Mouse (Mus musculus) heart, postnatal 25 days (tissue): ENCODE measurements at regions not wholly inside any gene's neighbourhood (a gene's known extent, or its start where the extent isn't known, plus 50 kb on each side); places are given as distances from the start of the nearest gene placed in this dataset.

Experiments used
- DNase-seq: peaks from one replicate; pipeline ENCODE4 v3.0.0; 2022; ENCODE audit warnings: low spot score
- intact Hi-C: fragments of 180-260 bp; cut with DNase I; formaldehyde crosslinking; loops from one replicate; pipeline ENCODE4 v1.15.1; 2025

GRCm38 (mm10) chr3:37874864-37875263 lies 150.6 kb upstream of the Gm5148 start:
- intact Hi-C loops, result no loop called here
- no peak for DNase-seq

- DNase-seq, result no peak
- intact Hi-C loops, result no loop called here
Measured at GRCm38 (mm10) chr3:37874346-37874745, 150.1 kb upstream of the Gm5148 start.

DNA sequence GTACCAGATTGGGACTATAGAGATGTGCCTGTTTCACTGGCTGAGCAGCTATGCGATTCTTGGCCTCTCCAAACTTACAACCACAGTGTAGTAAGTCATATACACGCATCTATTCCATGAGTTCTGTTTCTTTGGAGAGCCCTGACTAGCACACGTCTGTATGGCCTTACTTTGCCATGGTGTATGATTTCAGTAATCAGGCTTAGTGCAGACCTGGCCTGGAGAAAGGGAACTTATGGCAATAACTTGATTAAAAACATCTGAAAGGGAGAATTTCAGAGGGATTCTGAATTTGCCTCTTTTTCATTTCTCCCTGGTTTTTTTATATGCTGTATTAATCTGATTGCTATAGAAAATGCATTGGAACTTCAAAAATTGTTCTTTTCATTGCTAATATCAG lies 148.0 kb upstream of the Gm5148 start:
- no peak for DNase-seq
- intact Hi-C loops, result loop anchor here (2.0 kb wide), 1 partner anchor 28 kb away; no protein-coding TSS in a partner anchor

DNA sequence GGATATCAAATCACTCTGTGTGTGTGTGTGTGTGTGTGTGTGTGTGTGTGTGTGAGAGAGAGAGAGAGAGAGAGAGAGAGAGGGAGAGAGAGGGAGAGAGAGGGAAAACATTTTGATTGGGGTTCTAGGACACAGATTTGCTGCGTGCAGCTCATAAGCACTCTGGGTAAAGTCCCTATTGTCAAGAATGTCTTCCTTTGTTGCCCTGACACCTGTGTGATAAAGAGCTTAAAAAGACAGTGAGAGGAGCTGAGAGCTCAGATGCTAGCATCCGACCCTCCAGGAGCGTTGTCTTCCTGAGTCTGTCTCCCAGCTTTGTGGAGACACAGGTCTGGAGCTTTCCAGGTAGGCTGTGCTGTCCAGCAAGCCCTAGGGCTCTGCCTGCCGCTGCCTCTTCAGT lies 146.8 kb upstream of the Gm5148 start:
- intact Hi-C loops, result no loop called here
- no peak for DNase-seq

DNA sequence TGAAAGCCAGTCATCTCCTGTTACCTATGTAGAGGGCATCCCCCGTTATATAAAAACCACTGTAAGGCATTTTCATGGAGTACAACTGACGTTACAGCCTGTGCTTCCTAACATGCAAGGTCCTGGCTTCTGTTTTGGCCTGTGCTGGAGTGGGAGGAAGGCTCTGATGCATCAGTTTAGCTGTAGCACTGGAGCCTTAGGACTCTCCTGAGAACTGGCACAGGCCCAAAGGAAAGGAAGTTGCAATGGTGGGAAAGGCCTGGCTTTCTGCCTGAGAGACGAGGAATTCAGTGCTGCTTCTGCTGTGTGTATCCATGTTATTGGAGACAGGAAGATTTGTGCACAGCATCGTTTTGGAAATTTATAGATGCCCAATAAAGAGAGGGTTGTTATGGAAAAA lies 144.2 kb upstream of the Gm5148 start:
- DNase-seq, result no peak
- intact Hi-C loops, result no loop called here

DNA sequence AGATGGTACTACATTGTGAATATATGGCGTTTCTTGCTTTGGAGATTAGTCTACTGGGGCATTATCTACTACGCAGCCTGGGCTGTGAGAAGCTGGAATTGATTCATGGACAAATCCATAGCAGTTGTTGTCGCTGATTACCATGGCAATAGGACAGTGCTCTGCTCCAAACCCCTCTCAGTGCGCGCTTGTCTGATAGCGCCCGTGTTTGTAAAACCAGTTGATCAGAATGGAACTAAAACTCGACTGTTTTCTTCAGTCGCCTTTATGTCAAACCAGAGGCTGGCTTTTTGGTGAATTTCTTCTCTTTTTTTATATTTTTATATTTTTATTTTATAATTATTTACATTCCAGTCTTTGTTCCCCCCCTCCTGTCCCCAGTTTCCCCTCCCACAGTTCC lies 138.5 kb upstream of the Gm5148 start:
- no peak for DNase-seq
- intact Hi-C loops, result no loop called here

- no peak for DNase-seq
- intact Hi-C loops, result no loop called here
Measured at GRCm38 (mm10) chr3:37860715-37861461, 136.6 kb upstream of the Gm5148 start.

GRCm38 (mm10) chr3:37860034-37860714 lies 135.9 kb upstream of the Gm5148 start:
- intact Hi-C loops, result no loop called here
- no peak for DNase-seq

GRCm38 (mm10) chr3:37858624-37859302 lies 134.5 kb upstream of the Gm5148 start:
- intact Hi-C loops, result no loop called here
- DNase-seq, result no peak

GRCm38 (mm10) chr3:37846191-37847003 lies 122.1 kb upstream of the Gm5148 start:
- intact Hi-C loops, result no loop called here
- peak; percentile 61 for DNase-seq

DNA sequence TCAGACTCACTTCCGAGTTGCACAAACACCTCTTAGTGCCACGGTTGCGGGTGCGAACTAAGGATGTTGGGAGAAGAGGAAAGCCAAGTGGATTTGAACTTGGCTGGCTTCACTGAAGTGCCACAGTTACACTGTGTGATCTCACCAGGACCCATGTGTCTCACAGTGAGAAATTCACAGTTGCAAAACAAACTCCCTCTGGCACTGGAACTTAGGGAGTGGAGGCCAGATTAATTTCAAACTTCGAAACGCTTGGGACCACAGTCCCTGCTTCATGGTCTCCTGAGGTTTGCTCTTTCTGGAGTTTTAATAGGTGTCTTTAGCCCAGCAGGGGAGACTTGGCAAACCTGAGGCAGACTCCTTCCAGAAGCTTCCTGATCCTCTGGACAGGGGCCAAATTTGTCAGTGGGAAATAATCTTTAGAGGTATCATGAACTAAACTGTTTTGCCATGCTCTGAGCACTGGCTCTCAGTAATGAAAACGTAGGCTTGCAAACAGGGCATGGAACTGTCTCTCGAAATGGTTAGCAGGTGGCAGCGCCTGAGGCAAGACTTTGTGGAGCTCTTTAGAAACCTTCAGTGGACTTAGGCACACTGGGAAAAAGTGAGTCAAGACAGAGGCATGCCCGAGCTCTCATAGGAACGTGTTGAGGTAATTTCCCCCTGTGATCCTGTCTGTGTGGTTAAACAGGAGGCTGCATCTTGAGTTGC lies 121.2 kb upstream of the Gm5148 start:
- intact Hi-C loops, result loop anchor here (2.0 kb wide), 1 partner anchor 27 kb away; no protein-coding TSS in a partner anchor
- DNase-seq, result peak; percentile 53

GRCm38 (mm10) chr3:37844731-37845312 lies 120.5 kb upstream of the Gm5148 start:
- intact Hi-C loops, result loop anchor here (2.0 kb wide), 1 partner anchor 28 kb away; no protein-coding TSS in a partner anchor
- DNase-seq, result no peak

GRCm38 (mm10) chr3:37842289-37842688 lies 118.0 kb upstream of the Gm5148 start:
- intact Hi-C loops, result no loop called here
- DNase-seq, result no peak

GRCm38 (mm10) chr3:37838896-37839295 lies 114.6 kb upstream of the Gm5148 start:
- intact Hi-C loops, result no loop called here
- DNase-seq, result peak; percentile 79

DNA sequence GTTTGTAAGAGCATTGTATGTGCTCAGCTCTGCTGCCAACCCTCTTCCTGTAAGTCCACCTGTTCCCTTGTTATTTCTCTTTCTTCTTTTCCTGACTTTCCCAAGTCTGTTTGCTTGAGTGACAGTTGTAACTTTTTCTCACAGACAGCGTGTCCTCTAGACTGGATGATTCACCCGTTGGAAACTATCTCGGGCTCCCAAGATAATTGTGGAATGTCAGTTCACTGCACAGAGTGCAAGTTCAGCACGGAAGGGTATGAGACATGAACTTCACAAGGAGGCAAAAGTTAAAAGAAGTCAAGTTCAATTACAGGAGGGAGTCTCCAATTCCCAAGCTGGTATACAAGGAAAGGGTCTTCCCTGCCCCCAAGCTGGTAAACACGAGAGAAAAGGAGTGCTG lies 112.5 kb upstream of the Gm5148 start:
- DNase-seq, result peak; percentile 46
- intact Hi-C loops, result no loop called here

- intact Hi-C loops, result no loop called here
- no peak for DNase-seq
Measured at GRCm38 (mm10) chr3:37835687-37836086, 111.4 kb upstream of the Gm5148 start.

DNA sequence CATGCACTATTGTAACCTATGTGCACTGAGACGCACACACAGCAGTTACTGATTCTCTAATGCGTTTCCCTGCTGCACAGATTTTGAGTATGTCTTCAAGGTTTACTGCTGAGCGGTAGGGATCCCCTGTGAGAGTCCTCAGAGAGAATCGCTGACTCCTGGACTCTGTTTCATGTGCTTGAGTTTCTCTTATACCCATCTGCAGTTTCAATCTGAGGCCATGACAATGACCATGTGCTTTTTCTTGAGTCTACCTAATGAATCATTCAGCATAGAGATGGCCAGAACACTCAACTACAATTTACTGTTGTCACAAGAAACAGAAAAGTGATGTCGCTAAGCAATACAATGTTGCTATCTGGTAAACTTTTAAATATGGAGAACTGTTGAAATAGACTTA lies 110.8 kb upstream of the Gm5148 start:
- intact Hi-C loops, result no loop called here
- no peak for DNase-seq

DNA sequence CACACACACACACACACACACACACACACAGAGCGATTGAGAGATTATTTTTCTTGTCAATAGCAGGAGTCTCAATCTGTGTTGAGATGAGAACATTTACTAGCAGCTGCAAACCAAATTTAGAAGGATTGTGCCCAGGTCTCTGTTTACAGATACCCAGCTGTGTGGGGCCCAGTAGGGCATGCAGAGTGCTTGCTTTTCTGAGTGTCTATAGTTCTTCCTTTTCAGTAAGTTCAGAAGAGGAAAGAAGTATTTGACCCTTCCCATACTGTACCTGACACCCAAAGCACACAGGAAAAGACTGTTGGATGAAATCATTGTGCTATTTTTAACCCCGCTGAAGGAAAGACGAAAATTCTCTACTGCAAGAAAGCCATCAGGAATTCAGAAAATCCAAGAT lies 110.3 kb upstream of the Gm5148 start:
- DNase-seq, result no peak
- intact Hi-C loops, result no loop called here

- DNase-seq, result no peak
- intact Hi-C loops, result loop anchor here (2.0 kb wide), 1 partner anchor 63 kb away; no protein-coding TSS in a partner anchor
Measured at GRCm38 (mm10) chr3:37833387-37833786, 109.1 kb upstream of the Gm5148 start.
